Mouse (Mus musculus) ovary, postnatal 36 days (tissue): ENCODE results near the gene Eogt.

Source experiments
- DNase-seq: peaks from one replicate; pipeline ENCODE4 v3.0.0; 2022; ENCODE audit warnings: low spot score, mixed read lengths

The Eogt gene

GRCm38 (mm10) chr6:97106106-97106505, 42.9 kb downstream of the Eogt start:
- no peak for DNase-seq

- no peak for DNase-seq
Measured at GRCm38 (mm10) chr6:97104264-97104852, 44.6 kb downstream of the Eogt start.

GRCm38 (mm10) chr6:97101958-97102702, 46.9 kb downstream of the Eogt start:
- no peak for DNase-seq

- no peak for DNase-seq
Measured at GRCm38 (mm10) chr6:97101190-97101957, 47.6 kb downstream of the Eogt start.

- DNase-seq: no peak
Measured at GRCm38 (mm10) chr6:97082336-97082735, 66.6 kb downstream of the Eogt start.

- no peak for DNase-seq
Measured at GRCm38 (mm10) chr6:97080016-97080415, 69.0 kb downstream of the Eogt start.

- DNase-seq: peak; percentile 51
Measured at GRCm38 (mm10) chr6:97060074-97060681, 88.8 kb downstream of the Eogt start, which contains the start of gene Fam19a4. TSS of gene Fam19a4 (minus strand) at chr6:97060413.
